Mouse (Mus musculus): ENCODE results near the gene Krtap3-1. TPM values are rescaled to one million over a fixed set of nuclear protein-coding genes. Genes with fewer than 3 reads are reported as not detected.

Krtap3-1 gene
- polyA plus RNA-seq, 2 experiments: not detected

GRCm38 (mm10) chr11:99557976-99558745 is 8.3 kb downstream of the Krtap3-1 start:
- no peak overlapping the region for H3K4me2 ChIP-seq (ENCODE audit: low read depth)
- no peak overlapping the region for H3K27ac ChIP-seq
- no peaks in the 10 kb centered on the region for H3K27me3 ChIP-seq (ENCODE audit: control insufficient read depth, insufficient read depth, low read length)
- H3K36me3 ChIP-seq (replicated peaks; ENCODE audit: control insufficient read depth, insufficient read depth, low read depth): no peaks in the 10 kb centered on the region
- no peak overlapping the region for H3K9ac ChIP-seq (replicated peaks)
- no peaks in the 10 kb centered on the region for H3K4me1 ChIP-seq (replicated peaks; ENCODE audit: control insufficient read depth in 2 of 2, insufficient read depth in 2 of 2, low read length in 1 of 2)
- ATAC-seq (ENCODE audit: insufficient read depth): no peak
- 66% methylated on average over 3 of the region's 3 CpGs for WGBS (ENCODE audit: insufficient replicate concordance)
- DNase-seq (ENCODE audit: low read depth in 3 of 3, low spot score in 3 of 3): no peak
- TF ChIP-seq CTCF (IDR thresholded peaks at IDR 0.05; ENCODE audit: low read depth): no peak
- no peak for TF ChIP-seq EP300 (IDR thresholded peaks at IDR 0.05; ENCODE audit: low read depth)
- H3K4me3 ChIP-seq (ENCODE audit: insufficient read depth in 1 of 2, low read depth in 2 of 2, low read length in 2 of 2): no peak overlapping the region
- H3K9me3 ChIP-seq (ENCODE audit: control insufficient read depth, low read length): no peaks in the 10 kb centered on the region

DNA sequence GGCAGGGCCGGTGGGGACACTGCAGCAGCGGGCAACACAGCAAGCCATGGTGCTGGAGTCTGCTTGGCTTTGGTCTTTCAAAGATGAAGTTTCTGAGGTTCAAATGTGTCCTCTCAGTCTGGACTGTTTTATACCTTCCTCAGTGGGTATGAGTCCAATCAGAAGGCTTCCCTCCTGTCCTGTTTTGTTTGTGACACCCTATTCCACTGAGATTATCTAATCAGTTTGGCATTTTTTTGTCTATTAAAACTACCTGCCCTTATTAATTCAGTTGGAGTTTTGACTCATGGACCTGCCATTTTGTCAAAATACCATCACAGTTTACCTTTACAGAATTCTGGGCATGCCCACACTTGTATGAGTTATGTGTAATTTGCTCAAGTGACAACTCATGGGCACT is 9.7 kb downstream of the Krtap3-1 start, which contains the start of gene Krtap3-2:
Krtap3-2 (minus strand) TSS at position 101 of the 400 bp plus-strand sequence.
- ATAC-seq (ENCODE audit: insufficient read depth) (no peak), DNase-seq (ENCODE audit: low read depth in 3 of 3, low spot score in 3 of 3) (no peak)
- H3K4me1 ChIP-seq (replicated peaks; ENCODE audit: control insufficient read depth in 2 of 2, insufficient read depth in 2 of 2, low read length in 1 of 2): no peaks in the 10 kb centered on the region
- H3K27ac ChIP-seq: no peak within 1 kb of the TSS
- WGBS (ENCODE audit: insufficient replicate concordance): 28% methylated on average over 2 of the region's 2 CpGs
- H3K27me3 ChIP-seq (ENCODE audit: control insufficient read depth, insufficient read depth, low read length): no peaks in the 10 kb centered on the region
- no peak within 1 kb of the TSS for H3K4me3 ChIP-seq (ENCODE audit: insufficient read depth in 1 of 2, low read depth in 2 of 2, low read length in 2 of 2)
- no peak within 1 kb of the TSS for H3K4me2 ChIP-seq (ENCODE audit: low read depth)
- no peaks in the 10 kb centered on the region for H3K36me3 ChIP-seq (replicated peaks; ENCODE audit: control insufficient read depth, insufficient read depth, low read depth)
- no peak within 1 kb of the TSS for H3K9ac ChIP-seq (replicated peaks)
- H3K9me3 ChIP-seq (ENCODE audit: control insufficient read depth, low read length): no peaks in the 10 kb centered on the region
- no peak for TF ChIP-seq CTCF (IDR thresholded peaks at IDR 0.05; ENCODE audit: low read depth)
- TF ChIP-seq EP300 (IDR thresholded peaks at IDR 0.05; ENCODE audit: low read depth): no peak

- Histone ChIP-seq H3K4me3 (ENCODE audit: insufficient read depth in 1 of 2, low read depth in 2 of 2, low read length in 2 of 2) (no peak overlapping the region), H3K4me2 (ENCODE audit: low read depth) (no peak overlapping the region), H3K27me3 (ENCODE audit: control insufficient read depth, insufficient read depth, low read length) (no peaks in the 10 kb centered on the region), H3K9me3 (ENCODE audit: control insufficient read depth, low read length) (no peaks in the 10 kb centered on the region), H3K36me3 (replicated peaks; ENCODE audit: control insufficient read depth, insufficient read depth, low read depth) (no peaks in the 10 kb centered on the region), H3K4me1 (replicated peaks; ENCODE audit: control insufficient read depth in 2 of 2, insufficient read depth in 2 of 2, low read length in 1 of 2) (no peaks in the 10 kb centered on the region), H3K27ac (no peak overlapping the region), H3K9ac (replicated peaks) (no peak overlapping the region)
- 55% methylated on average over 2 of the region's 2 CpGs for WGBS (ENCODE audit: insufficient replicate concordance)
- TF ChIP-seq CTCF (IDR thresholded peaks at IDR 0.05; ENCODE audit: low read depth) (no peak), EP300 (IDR thresholded peaks at IDR 0.05; ENCODE audit: low read depth) (no peak)
- no peak for ATAC-seq (ENCODE audit: insufficient read depth)
- no peak for DNase-seq (ENCODE audit: low read depth in 3 of 3, low spot score in 3 of 3)
Measured at GRCm38 (mm10) chr11:99556195-99556594, 10.2 kb downstream of the Krtap3-1 start.

- Histone ChIP-seq H3K4me2 (ENCODE audit: low read depth) (no peak within 1 kb of the TSS), H3K36me3 (replicated peaks; ENCODE audit: control insufficient read depth, insufficient read depth, low read depth) (no peaks in the 10 kb centered on the region), H3K27ac (no peak within 1 kb of the TSS), H3K4me1 (replicated peaks; ENCODE audit: control insufficient read depth in 2 of 2, insufficient read depth in 2 of 2, low read length in 1 of 2) (no peaks in the 10 kb centered on the region), H3K27me3 (ENCODE audit: control insufficient read depth, insufficient read depth, low read length) (no peaks in the 10 kb centered on the region), H3K9ac (replicated peaks) (no peak within 1 kb of the TSS), H3K4me3 (ENCODE audit: insufficient read depth in 1 of 2, low read depth in 2 of 2, low read length in 2 of 2) (no peak within 1 kb of the TSS), H3K9me3 (ENCODE audit: control insufficient read depth, low read length) (no peaks in the 10 kb centered on the region)
- DNase-seq (ENCODE audit: low read depth in 3 of 3, low spot score in 3 of 3) (no peak), ATAC-seq (ENCODE audit: insufficient read depth) (no peak)
- 60% methylated on average over 4 of the region's 4 CpGs for WGBS (ENCODE audit: insufficient replicate concordance)
- TF ChIP-seq CTCF (IDR thresholded peaks at IDR 0.05; ENCODE audit: low read depth) (no peak), EP300 (IDR thresholded peaks at IDR 0.05; ENCODE audit: low read depth) (no peak)
Measured at GRCm38 (mm10) chr11:99550765-99551164, 15.7 kb downstream of the Krtap3-1 start, which contains the start of gene Krtap3-3. Gene Krtap3-3, minus strand, starts transcription at chr11:99550865.

DNA sequence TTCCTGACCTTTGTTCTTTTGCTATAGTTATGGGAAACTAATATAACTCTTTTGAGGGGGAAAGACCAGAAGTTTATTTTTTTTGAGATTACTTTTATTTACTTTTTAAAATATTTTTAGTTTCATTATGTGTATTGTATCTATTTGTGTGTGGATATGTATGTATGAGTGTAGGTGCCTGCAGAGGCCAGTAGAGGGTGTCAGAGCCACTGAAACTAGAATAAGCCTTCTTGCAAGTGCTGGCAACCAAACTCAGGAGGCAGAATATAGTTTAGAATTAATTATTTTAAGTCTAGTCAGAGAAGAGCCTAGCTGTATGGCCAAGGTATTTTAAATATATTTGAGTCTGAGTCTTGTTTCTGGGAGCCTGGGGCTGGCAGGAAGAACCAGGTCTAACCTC is 18.5 kb downstream of the Krtap3-1 start:
- Histone ChIP-seq H3K4me2 (ENCODE audit: low read depth) (no peak overlapping the region), H3K4me1 (replicated peaks; ENCODE audit: control insufficient read depth in 2 of 2, insufficient read depth in 2 of 2, low read length in 1 of 2) (no peaks in the 10 kb centered on the region), H3K4me3 (ENCODE audit: insufficient read depth in 1 of 2, low read depth in 2 of 2, low read length in 2 of 2) (no peak overlapping the region), H3K9ac (replicated peaks) (no peak overlapping the region), H3K36me3 (replicated peaks; ENCODE audit: control insufficient read depth, insufficient read depth, low read depth) (no peaks in the 10 kb centered on the region), H3K27ac (no peak overlapping the region), H3K9me3 (ENCODE audit: control insufficient read depth, low read length) (no peaks in the 10 kb centered on the region), H3K27me3 (ENCODE audit: control insufficient read depth, insufficient read depth, low read length) (no peaks in the 10 kb centered on the region)
- TF ChIP-seq CTCF (IDR thresholded peaks at IDR 0.05; ENCODE audit: low read depth) (no peak), EP300 (IDR thresholded peaks at IDR 0.05; ENCODE audit: low read depth) (no peak)
- DNase-seq (ENCODE audit: low read depth in 3 of 3, low spot score in 3 of 3): no peak
- no peak for ATAC-seq (ENCODE audit: insufficient read depth)

Data from liver, embryonic 14.5 days (tissue).